Mouse (Mus musculus): ENCODE data around the gene Gm6217. TPM values are rescaled to one million over a fixed set of nuclear protein-coding genes. Genes with fewer than 3 reads are reported as not detected.
"Not testable (repeated sequence)": the region's sequence is repeated elsewhere in the genome, so short reads cannot be mapped to it uniquely, and the experiment has no call there.

Gm6217 gene
- total RNA-seq (2021): not detected
- long read RNA-seq, experiment 1: 0 reads
- long read RNA-seq, experiment 2: 0 reads

GRCm38 (mm10) chr1:82931326-82931725 lies at the start of gene Gm6217:
Gene Gm6217 (minus strand): TSS chr1:82931399.
- not testable (repeated sequence) for DNase-seq

DNA sequence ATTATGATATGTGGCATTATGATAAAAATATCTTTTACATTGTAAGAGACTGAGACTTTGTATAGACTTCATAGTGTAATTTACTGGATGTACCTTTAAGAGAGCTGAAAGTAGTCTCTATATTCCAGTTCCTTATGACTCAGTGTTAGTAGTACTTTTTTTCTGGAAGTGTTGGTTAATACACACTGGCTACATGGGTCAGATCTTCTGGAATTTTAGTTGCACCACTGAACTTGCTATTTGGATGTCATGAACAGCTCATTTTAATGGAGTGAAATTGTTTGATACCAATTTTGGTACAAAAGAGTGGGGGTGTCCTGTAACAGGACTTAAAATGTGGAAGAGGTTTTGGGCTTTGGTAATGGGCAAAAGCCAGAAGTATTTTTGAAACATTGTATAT lies 46.6 kb upstream of the Gm6217 start:
- DNase-seq: no peak

DNA sequence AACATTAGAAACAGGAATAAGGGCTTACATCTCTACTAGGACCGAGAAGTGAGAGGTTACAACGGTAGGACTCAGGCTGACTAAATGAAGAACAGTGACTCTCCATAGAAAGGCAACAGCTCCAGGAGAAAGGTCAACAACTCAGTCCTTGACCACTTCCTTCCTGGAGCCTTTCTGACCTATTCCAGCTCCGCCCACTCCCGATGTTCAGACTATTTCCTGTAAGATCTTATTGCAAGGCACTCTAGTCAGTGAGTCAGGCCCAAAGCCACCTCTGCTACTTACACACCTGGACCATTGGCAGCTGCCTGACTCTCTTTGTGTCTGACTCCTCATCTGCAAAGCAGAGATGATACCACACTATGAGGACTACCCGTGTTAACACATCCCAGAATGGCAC lies 44.6 kb upstream of the Gm6217 start:
- DNase-seq: no peak

DNA sequence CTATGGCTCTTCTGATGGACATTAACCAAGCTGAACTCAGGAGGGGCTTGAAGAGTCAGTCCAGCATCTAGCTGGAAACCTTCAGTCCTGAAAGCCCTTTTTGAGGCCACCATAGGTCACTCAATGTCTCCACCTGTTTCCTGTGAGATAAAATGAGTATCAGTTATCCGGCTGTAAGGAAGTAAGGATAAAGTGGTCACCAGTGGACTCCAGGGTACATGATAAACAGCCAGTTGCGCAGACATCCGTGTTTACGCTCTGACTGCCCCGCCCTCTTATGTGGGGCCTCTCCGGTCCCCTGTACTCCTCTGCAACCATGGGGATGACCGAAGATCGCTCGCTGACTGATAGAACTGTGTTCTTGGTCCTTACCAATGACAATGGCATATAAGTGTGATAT lies 43.1 kb upstream of the Gm6217 start:
- DNase-seq: no peak

GRCm38 (mm10) chr1:82973901-82974300 lies 42.7 kb upstream of the Gm6217 start:
- no peak for DNase-seq

- no peak for DNase-seq
Observed at GRCm38 (mm10) chr1:82973244-82973643, 42.0 kb upstream of the Gm6217 start.

GRCm38 (mm10) chr1:82972046-82972445 lies 40.8 kb upstream of the Gm6217 start:
- DNase-seq: no peak

- no peak for DNase-seq
Observed at GRCm38 (mm10) chr1:82966413-82966812, 35.2 kb upstream of the Gm6217 start.

GRCm38 (mm10) chr1:82959870-82960385 lies 28.7 kb upstream of the Gm6217 start, which contains the start of gene Gm47955:
Gene Gm47955 (plus strand): TSS chr1:82960286.
- no peak for DNase-seq

DNA sequence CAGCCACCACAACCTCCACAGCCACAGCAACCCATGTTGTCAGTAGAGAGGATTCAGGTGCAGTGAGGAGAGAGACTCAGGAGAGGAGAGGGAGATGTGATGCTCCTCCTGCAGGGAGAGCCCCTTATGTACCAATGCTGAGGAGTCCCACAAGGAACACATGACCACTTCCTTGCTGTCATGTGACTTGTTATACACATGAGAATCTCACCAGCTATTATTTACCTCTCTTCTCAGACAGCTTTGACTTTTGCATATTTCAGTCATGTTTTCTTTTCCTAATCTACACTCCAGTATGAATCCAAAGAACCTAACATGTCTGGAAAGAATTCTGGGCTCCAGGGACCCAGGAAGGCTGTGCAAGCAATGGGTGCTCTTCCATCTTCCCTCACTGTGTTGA lies 24.7 kb upstream of the Gm6217 start, which contains the start of gene Gm7544:
Gene Gm7544, minus strand, starts transcription at position 101 of the 400 bp plus-strand sequence.
- DNase-seq: not testable (repeated sequence)

DNA sequence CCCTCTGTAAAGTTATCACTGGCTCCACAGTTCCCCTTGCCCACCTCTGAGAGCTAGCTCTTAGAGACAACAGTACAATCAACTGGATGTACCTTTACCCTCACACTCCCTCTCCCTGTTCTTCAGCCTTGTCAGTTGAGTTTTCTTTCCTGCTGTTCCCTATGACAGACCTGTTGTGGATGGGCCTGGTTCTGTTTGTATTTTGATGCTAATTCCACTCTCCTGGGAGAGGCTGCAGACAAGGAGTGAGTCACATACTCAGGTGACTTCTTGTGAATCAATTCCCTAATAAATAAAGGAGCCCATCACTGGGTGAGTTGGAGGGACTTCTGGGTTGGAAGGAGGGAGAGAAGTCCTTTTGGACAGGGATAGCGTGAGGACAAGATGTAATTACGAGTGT lies 17.4 kb upstream of the Gm6217 start:
- DNase-seq: no peak

DNA sequence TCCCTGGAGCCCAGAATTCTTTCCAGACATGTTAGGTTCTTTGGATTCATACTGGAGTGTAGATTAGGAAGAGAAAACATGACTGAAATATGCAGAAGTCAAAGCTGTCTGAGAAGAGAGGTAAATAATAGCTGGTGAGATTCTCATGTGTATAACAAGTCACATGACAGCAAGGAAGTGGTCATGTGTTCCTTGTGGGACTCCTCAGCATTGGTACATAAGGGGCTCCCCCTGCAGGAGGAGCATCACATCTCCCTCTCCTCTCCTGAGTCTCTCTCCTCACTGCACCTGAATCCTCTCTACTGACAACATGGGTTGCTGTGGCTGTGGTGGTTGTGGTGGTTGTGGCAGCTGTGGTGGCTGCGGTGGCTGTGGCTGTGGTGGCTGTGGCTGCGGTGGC lies 14.8 kb upstream of the Gm6217 start:
- not testable (repeated sequence) for DNase-seq

DNA sequence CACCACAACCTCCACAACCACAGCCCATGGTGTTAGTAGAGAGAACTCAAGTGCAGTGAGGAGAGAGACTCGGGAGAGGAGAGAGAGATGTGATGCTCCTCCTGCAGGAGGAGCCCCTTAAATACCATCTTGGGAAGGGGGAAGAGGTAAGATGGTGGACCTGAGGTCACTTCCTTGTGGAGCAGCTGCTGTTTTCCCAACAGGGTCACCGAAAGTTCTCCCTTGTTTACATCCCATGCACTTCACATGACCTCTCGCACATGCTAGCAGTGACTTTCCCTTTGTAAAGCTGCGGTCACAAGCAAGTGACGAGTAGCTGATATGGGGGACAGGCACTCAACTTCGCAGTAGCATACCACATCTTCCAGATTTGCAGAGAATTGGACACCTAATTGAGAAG lies 12.1 kb upstream of the Gm6217 start, which contains the start of gene A030003K21Rik:
Gene A030003K21Rik, minus strand, starts transcription at position 94 of the 400 bp plus-strand sequence.
- not testable (repeated sequence) for DNase-seq

DNA sequence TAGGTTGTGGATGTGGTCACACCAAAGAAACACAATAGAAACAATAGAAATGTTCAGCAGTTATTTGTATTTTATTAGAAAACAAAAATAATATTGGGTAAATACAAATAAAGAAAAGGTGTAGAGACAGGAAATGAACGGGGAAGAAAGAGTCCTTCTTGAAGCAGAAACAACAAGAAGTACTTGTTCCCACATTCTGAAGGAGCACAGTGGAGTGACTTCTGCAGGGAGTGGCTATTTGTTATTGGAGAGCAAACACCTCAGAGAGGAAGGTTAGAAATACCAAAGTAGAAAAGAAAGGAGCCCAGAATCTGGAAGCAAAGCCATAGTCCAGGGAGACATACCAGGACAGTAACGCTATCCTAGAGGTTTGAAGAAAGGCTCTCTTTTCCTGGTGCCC lies 11.3 kb upstream of the Gm6217 start:
- not testable (repeated sequence) for DNase-seq

DNA sequence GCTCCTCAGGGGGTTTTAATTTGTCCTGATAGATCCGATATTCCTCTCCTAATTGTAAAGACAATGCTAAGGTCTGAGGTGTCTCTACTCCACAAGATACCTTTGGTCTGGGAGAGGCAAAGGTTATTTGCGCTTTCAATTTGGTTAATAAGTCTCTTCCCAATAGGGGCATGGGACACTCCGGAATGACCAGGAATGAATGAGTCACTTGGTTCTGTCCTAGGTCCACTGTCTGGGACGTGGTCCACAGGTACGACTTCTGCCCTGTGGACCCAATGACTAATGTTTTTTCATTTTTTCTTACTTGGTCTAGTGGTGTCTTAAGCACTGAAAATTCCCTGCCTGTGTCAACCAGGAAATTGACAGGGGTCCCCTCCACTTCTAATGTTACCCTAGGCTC lies 7.5 kb upstream of the Gm6217 start:
- no peak for DNase-seq

DNA sequence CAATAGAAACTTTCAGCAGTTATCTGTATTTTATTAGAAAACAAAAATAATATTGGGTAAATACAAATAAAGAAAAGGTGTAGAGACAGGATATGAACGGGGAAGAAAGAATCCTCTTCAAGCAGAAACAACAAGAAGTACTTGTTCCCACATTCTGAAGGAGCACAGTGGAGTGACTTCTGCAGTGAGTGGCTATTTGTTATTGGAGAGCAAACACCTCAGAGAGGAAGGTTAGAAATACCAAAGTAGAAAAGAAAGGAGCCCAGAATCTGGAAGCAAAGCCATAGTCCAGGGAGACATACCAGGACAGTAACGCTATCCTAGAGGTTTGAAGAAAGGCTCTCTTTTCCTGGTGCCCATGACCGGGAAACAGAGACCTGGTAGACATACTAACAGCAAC lies 641 bp downstream of the Gm6217 start:
- DNase-seq: not testable (repeated sequence)

GRCm38 (mm10) chr1:82924650-82925049 lies 6.5 kb downstream of the Gm6217 start, which contains the start of gene A030014E15Rik:
Gene A030014E15Rik (plus strand): TSS chr1:82924917.
- no peak for DNase-seq

DNA sequence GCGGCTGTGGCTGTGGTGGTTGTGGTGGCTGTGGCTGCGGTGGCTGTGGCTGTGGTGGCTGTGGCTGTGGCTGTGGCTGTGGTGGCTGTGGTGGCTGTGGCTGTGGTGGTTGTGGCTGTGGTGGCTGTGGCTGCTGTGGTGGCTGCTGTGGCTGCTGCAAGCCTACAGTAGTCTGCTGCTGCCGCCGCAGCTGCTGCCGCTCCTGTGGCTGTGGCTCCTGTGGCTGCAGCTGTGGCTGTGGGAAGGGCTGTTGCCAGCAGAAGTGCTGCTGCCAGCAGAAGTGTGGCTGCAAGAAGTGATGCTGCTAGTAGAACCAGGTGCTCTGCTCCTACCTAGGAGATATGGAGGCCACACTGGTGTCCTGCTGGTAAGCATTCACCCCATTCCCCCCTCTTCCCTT lies 17.8 kb downstream of the Gm6217 start:
- DNase-seq: not testable (repeated sequence)

- no peak for DNase-seq
Observed at GRCm38 (mm10) chr1:82913025-82913424, 18.2 kb downstream of the Gm6217 start, which contains the start of gene A030005L19Rik. Gene A030005L19Rik (plus strand): TSS chr1:82913325.

GRCm38 (mm10) chr1:82905886-82906285 lies 25.3 kb downstream of the Gm6217 start:
- DNase-seq: no peak

GRCm38 (mm10) chr1:82901201-82901600 lies 30.0 kb downstream of the Gm6217 start:
- DNase-seq: no peak

DNA sequence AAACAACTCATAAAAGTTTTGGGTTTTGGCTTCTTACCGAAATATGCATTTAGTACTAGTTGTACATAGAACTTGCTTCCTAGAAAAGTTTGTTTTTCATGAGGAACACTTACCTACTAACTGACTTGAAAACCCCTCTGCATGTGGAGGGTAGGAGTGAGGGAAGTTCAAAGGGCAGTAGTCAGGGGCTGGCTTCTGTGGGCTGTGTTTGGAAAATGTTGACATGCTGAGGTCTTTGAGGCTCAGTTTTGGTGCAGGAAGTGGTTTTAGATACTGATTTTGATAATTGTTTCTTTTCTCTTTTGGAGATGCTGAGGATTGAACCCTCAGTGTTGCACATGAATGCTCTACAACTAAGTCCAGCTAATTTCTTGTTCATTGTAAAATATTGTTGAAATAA lies 30.6 kb downstream of the Gm6217 start:
- no peak for DNase-seq

- no peak for DNase-seq
Observed at GRCm38 (mm10) chr1:82893269-82893668, 37.9 kb downstream of the Gm6217 start.
